Mouse (Mus musculus): ENCODE data around the gene Nop53.

- no peak for TF ChIP-seq CTCF (IDR thresholded peaks at IDR 0.05; ENCODE audit: low read depth, low read length)
- TF ChIP-seq GATA1 (IDR thresholded peaks at IDR 0.05; ENCODE audit: borderline replicate concordance, low read length) = no peak
- no peak for TF ChIP-seq POLR2AphosphoS5 (IDR thresholded peaks at IDR 0.05; ENCODE audit: insufficient replicate concordance, low read depth, low read length)
- TF ChIP-seq TAL1 (conservative IDR thresholded peaks at IDR 0.05; ENCODE audit: low read depth, low read length) = no peak
- TF ChIP-seq GATA2 (IDR thresholded peaks at IDR 0.05; ENCODE audit: borderline replicate concordance, low read depth, low read length) = no peak
Observed at GRCm38 (mm10) chr7:15944311-15944710, 1.6 kb downstream of the Nop53 start.

Data from G1E (cell line).